Mouse (Mus musculus): ENCODE measurements around the gene Fam189a1. TPM values are rescaled to one million over a fixed set of nuclear protein-coding genes. Genes with fewer than 3 reads are reported as not detected.

Fam189a1 gene
- total and polyA plus RNA-seq, 3 experiments: 0.10 TPM; not detected in 2

GRCm38 (mm10) chr7:65153846-65154245 lies 2.5 kb downstream of the Fam189a1 start:
- TF ChIP-seq BHLHE40 (IDR thresholded peaks at IDR 0.05; ENCODE audit: low read depth, low read length): no peak
- no peak for TF ChIP-seq ETS1 (conservative IDR thresholded peaks at IDR 0.05; ENCODE audit: low read depth, low read length)
- TF ChIP-seq ZMIZ1 (IDR thresholded peaks at IDR 0.05; ENCODE audit: low read depth, low read length): no peak
- TF ChIP-seq RAD21 (IDR thresholded peaks at IDR 0.05; ENCODE audit: low read depth, low read length): no peak
- no peak for TF ChIP-seq CTCF (conservative IDR thresholded peaks at IDR 0.05 in 1 of 2, IDR thresholded peaks at IDR 0.05 in 1 of 2; ENCODE audit: low read depth in 2 of 2, low read length in 2 of 2)
- TF ChIP-seq USF1 (IDR thresholded peaks at IDR 0.05; ENCODE audit: low read depth, low read length): no peak
- no peak for TF ChIP-seq POLR2AphosphoS2 (IDR thresholded peaks at IDR 0.05; ENCODE audit: low read depth, low read length)
- no peak for TF ChIP-seq USF2 (conservative IDR thresholded peaks at IDR 0.05; ENCODE audit: low read depth, low read length)
- no peak for TF ChIP-seq HCFC1 (IDR thresholded peaks at IDR 0.05; ENCODE audit: low read depth, low read length)
- Histone ChIP-seq H3K36me3 (replicated peaks in 1 of 2; ENCODE audit: control insufficient read depth in 1 of 2, insufficient read depth in 1 of 2, low read length in 1 of 2) (no peaks in the 10 kb centered on the region), H3K4me1 (ENCODE audit: control insufficient read depth in 1 of 2, insufficient read depth in 2 of 2) (no peaks in the 10 kb centered on the region), H3K9ac (ENCODE audit: insufficient read depth, low read depth) (no peak overlapping the region), H3K4me2 (ENCODE audit: insufficient read depth, low read depth, poor library complexity, severe bottlenecking) (no peak overlapping the region), H3K27me3 (replicated peaks) (peaks cover 2% of the 10 kb centered on the region), H3K4me3 (replicated peaks in 1 of 3; ENCODE audit: low read depth in 2 of 3, low read length in 2 of 3, poor library complexity in 1 of 3) (no peak overlapping the region), H3K9me3 (replicated peaks; ENCODE audit: low read length) (peaks cover 41% of the 10 kb centered on the region), H3K27ac (ENCODE audit: insufficient read depth, low read depth) (no peak overlapping the region), H3K79me2 (replicated peaks; ENCODE audit: control insufficient read depth, extremely low read depth, insufficient read depth, poor library complexity, severe bottlenecking) (no peaks in the 10 kb centered on the region)
- DNase-seq (ENCODE audit: extremely low read depth): no peak
- dilution Hi-C loops (cut with MboI; ENCODE audit: extremely low pct_ligation_motif_present, extremely low pct_unique_long_range_greater_than_20kb, low sequenced_read_pairs): no loop called here
- in situ Hi-C loops (cut with MboI; ENCODE audit: low pct_ligation_motif_present, low pct_unique_long_range_greater_than_20kb, low sequenced_read_pairs): no loop called here

GRCm38 (mm10) chr7:65151526-65151925 lies 4.8 kb downstream of the Fam189a1 start:
- Histone ChIP-seq H3K79me2 (replicated peaks; ENCODE audit: control insufficient read depth, extremely low read depth, insufficient read depth, poor library complexity, severe bottlenecking) (no peaks in the 10 kb centered on the region), H3K27me3 (replicated peaks) (peaks cover 2% of the 10 kb centered on the region), H3K4me2 (ENCODE audit: insufficient read depth, low read depth, poor library complexity, severe bottlenecking) (no peak overlapping the region), H3K4me3 (replicated peaks in 1 of 3; ENCODE audit: low read depth in 2 of 3, low read length in 2 of 3, poor library complexity in 1 of 3) (no peak overlapping the region), H3K36me3 (replicated peaks in 1 of 2; ENCODE audit: control insufficient read depth in 1 of 2, insufficient read depth in 1 of 2, low read length in 1 of 2) (no peaks in the 10 kb centered on the region), H3K9me3 (replicated peaks; ENCODE audit: low read length) (peaks cover 38% of the 10 kb centered on the region), H3K9ac (ENCODE audit: insufficient read depth, low read depth) (no peak overlapping the region), H3K27ac (ENCODE audit: insufficient read depth, low read depth) (no peak overlapping the region), H3K4me1 (ENCODE audit: control insufficient read depth in 1 of 2, insufficient read depth in 2 of 2) (no peaks in the 10 kb centered on the region)
- in situ Hi-C loops (cut with MboI; ENCODE audit: low pct_ligation_motif_present, low pct_unique_long_range_greater_than_20kb, low sequenced_read_pairs) (no loop called here), dilution Hi-C loops (cut with MboI; ENCODE audit: extremely low pct_ligation_motif_present, extremely low pct_unique_long_range_greater_than_20kb, low sequenced_read_pairs) (no loop called here)
- no peak for DNase-seq (ENCODE audit: extremely low read depth)
- TF ChIP-seq ZKSCAN1 (IDR thresholded peaks at IDR 0.05; ENCODE audit: borderline replicate concordance, low read depth, low read length): no peak
- no peak for TF ChIP-seq POLR2AphosphoS2 (IDR thresholded peaks at IDR 0.05; ENCODE audit: low read depth, low read length)
- no peak for TF ChIP-seq CTCF (conservative IDR thresholded peaks at IDR 0.05 in 1 of 2, IDR thresholded peaks at IDR 0.05 in 1 of 2; ENCODE audit: low read depth in 2 of 2, low read length in 2 of 2)
- TF ChIP-seq RAD21 (IDR thresholded peaks at IDR 0.05; ENCODE audit: low read depth, low read length): no peak
- no peak for TF ChIP-seq TBP (conservative IDR thresholded peaks at IDR 0.05; ENCODE audit: low read depth, low read length)
- no peak for TF ChIP-seq USF2 (conservative IDR thresholded peaks at IDR 0.05; ENCODE audit: low read depth, low read length)
- TF ChIP-seq MAZ (IDR thresholded peaks at IDR 0.05; ENCODE audit: low read depth, low read length): no peak
- TF ChIP-seq ZC3H11A (IDR thresholded peaks at IDR 0.05; ENCODE audit: low read depth, low read length): no peak

GRCm38 (mm10) chr7:65149040-65149439 lies 7.3 kb downstream of the Fam189a1 start:
- peaks cover 2% of the 10 kb centered on the region for H3K27me3 ChIP-seq (replicated peaks)
- no peaks in the 10 kb centered on the region for H3K36me3 ChIP-seq (replicated peaks in 1 of 2; ENCODE audit: control insufficient read depth in 1 of 2, insufficient read depth in 1 of 2, low read length in 1 of 2)
- H3K4me3 ChIP-seq (replicated peaks in 1 of 3; ENCODE audit: low read depth in 2 of 3, low read length in 2 of 3, poor library complexity in 1 of 3): no peak overlapping the region
- no peaks in the 10 kb centered on the region for H3K4me1 ChIP-seq (ENCODE audit: control insufficient read depth in 1 of 2, insufficient read depth in 2 of 2)
- TF ChIP-seq USF2 (conservative IDR thresholded peaks at IDR 0.05; ENCODE audit: low read depth, low read length): no peak
- TF ChIP-seq IRF4 (IDR thresholded peaks at IDR 0.05; ENCODE audit: low read depth, low read length): no peak
- TF ChIP-seq USF1 (IDR thresholded peaks at IDR 0.05; ENCODE audit: low read depth, low read length): no peak
- no peak for TF ChIP-seq GABPA (IDR thresholded peaks at IDR 0.05; ENCODE audit: insufficient replicate concordance, low read depth, low read length)
- TF ChIP-seq NELFE (IDR thresholded peaks at IDR 0.05; ENCODE audit: low read depth, low read length): no peak
- TF ChIP-seq MXI1 (IDR thresholded peaks at IDR 0.05; ENCODE audit: low read depth, low read length): no peak
- no peak for TF ChIP-seq CHD2 (IDR thresholded peaks at IDR 0.05; ENCODE audit: low read length)
- no peak for TF ChIP-seq E2F4 (IDR thresholded peaks at IDR 0.05; ENCODE audit: insufficient replicate concordance, low read depth, low read length)
- TF ChIP-seq RCOR1 (conservative IDR thresholded peaks at IDR 0.05; ENCODE audit: low read depth, low read length): no peak
- TF ChIP-seq ZMIZ1 (IDR thresholded peaks at IDR 0.05; ENCODE audit: low read depth, low read length): no peak
- TF ChIP-seq POLR2A (IDR thresholded peaks at IDR 0.05; ENCODE audit: low read depth, low read length): no peak
- no peak for TF ChIP-seq KAT2A (IDR thresholded peaks at IDR 0.05; ENCODE audit: insufficient replicate concordance, low read length)
- TF ChIP-seq MYC (IDR thresholded peaks at IDR 0.05; ENCODE audit: low read depth, low read length): no peak
- no peak for TF ChIP-seq MAZ (IDR thresholded peaks at IDR 0.05; ENCODE audit: low read depth, low read length)
- no peak for TF ChIP-seq EP300 (IDR thresholded peaks at IDR 0.05; ENCODE audit: low read length)
- TF ChIP-seq MEF2A (IDR thresholded peaks at IDR 0.05; ENCODE audit: borderline replicate concordance, low read depth, low read length): no peak
- no peak for TF ChIP-seq POLR2AphosphoS2 (IDR thresholded peaks at IDR 0.05; ENCODE audit: low read depth, low read length)
- no peaks in the 10 kb centered on the region for H3K79me2 ChIP-seq (replicated peaks; ENCODE audit: control insufficient read depth, extremely low read depth, insufficient read depth, poor library complexity, severe bottlenecking)
- dilution Hi-C loops (cut with MboI; ENCODE audit: extremely low pct_ligation_motif_present, extremely low pct_unique_long_range_greater_than_20kb, low sequenced_read_pairs) (no loop called here), in situ Hi-C loops (cut with MboI; ENCODE audit: low pct_ligation_motif_present, low pct_unique_long_range_greater_than_20kb, low sequenced_read_pairs) (no loop called here)
- H3K4me2 ChIP-seq (ENCODE audit: insufficient read depth, low read depth, poor library complexity, severe bottlenecking): no peak overlapping the region
- DNase-seq (ENCODE audit: extremely low read depth): no peak
- no peak overlapping the region for H3K27ac ChIP-seq (ENCODE audit: insufficient read depth, low read depth)
- no peak overlapping the region for H3K9ac ChIP-seq (ENCODE audit: insufficient read depth, low read depth)
- peaks cover 35% of the 10 kb centered on the region for H3K9me3 ChIP-seq (replicated peaks; ENCODE audit: low read length)
